Mouse (Mus musculus) retina, postnatal 1 day (tissue): Measurements from ENCODE around the gene Sde2.

ENCODE experiments used
- DNase-seq: peaks from one replicate; pipeline ENCODE4 v3.0.0-alpha.2; 2012

The Sde2 gene

DNA sequence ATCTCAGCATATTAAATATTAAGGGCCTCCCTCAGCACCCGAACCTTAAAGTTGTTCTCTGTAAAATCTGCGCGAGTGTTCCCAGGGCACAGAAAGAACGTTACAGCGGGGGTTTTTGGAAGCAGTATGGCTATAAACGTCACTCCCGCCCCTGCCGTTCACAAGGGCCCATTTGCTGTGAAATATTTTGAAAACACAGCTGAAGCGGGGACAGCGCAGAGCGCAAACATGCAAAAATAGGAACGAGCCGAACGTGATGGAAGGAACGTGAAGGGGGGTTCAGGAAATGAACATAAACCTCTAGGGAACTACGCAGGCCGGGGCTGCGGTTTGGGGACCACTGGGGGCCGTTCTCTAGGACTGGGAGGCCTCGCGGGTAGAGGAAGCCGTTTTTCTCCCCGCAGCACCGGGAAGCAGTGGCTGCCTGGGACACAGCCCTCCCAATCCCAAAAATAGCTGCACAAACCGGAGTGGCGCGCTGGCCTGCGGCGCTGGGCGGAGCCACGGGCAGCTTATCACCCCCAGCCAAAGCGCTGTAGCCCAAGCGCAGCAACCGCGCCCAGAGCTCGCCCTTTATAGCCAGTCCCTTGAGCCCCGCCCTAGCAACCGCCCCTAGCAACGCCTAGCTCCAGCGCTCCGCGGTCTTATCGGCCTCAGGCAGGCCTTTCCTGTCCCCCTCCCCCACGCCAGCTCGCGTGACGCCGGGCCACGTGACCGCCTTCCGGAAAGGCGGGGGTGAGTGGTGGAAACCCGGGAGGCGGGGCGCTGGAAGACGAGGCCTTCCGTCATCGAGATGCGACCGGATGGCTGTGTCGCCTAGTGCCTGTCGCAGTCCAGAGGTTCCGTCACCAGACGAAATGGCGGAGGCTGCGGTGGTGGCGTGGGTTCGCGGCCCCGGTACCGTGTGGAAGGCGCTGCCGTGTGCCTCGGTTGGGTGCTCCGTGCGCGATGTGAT, at the start of gene Sde2:
Gene Sde2 (plus strand): TSS at position 812 of the 955 bp plus-strand sequence.
- DNase-seq: peak; percentile 100

DNA sequence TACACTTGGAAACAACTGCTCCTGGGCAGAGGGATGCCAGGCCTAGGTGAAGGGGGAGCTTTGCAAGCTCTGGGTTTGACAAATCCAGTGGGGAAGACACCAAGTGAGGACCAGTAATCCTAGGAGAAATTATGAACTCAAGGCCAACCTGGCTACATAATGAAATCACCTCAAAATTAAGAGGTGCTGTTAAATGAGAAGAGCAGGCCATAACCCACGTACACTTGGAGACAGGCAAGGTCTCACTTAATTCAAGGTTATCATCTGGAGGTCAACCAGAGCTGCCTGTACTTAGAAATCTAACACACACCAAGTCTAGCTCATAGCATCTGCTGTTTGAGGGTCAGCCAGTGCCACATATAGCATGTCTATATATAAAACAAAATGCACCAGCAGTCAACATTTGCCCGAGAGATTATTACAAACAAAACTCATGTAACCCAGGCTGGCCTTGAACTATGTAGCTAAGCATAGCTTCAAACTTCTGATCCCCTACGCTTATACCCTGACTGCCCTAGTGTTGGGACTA, 49.4 kb upstream of the Sde2 start:
- no peak for DNase-seq

DNA sequence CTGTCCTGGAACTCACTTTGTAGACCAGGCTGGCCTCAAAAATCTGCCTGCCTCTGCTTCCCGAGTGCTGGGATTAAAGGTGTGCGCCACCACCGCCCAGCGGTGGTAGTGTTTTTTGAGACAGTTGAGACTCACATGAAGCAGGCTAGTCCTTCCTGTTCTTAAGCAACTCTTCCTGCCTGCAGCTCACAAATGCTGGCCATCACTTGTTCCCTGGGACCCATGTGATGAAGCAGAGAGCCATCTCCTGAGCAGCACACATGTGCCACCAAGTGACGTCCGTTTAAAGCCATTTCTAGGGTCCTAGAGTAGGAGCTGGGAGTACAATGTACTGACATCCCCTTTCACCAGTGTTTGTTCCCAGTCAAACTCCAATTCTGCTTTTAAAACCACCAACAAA, 47.0 kb upstream of the Sde2 start:
- no peak for DNase-seq

DNA sequence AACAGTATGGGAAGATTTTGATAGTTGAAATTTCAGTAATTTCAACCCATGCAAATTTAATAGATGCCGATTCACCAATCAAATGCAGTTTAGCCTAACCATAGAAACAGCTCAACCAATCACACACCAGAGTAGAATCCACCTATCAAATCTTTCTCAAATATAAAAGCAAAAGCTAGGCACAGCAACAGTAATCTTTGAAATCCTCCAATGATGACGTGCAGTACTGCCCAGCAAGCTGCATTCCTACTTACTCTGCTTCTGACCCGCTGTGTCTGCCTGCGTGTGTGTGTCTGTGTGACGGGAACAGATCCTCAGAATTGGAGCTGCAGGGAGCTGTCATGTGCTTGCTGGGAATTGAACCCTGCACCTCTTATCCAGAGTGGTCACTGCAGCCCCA, 42.1 kb upstream of the Sde2 start:
- no peak for DNase-seq

DNA sequence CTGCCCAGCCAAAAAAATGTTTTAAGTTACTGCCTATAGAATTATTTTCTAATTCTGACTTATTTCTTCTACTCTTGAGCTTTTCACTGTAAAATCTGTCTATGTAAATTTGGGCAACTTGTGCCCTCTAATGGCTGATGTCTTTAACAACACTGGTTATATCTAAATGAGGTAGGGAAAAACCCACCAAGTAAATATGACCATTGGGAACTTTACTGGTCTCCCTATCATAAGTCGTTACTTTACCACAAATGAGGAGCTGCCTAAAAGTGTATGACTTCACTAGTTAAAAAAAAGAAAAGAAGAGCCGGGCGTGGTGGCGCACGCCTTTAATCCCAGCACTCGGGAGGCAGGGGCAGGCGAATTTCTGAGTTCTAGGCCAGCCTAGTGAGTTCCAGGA, 40.0 kb upstream of the Sde2 start:
- peak; percentile 47 for DNase-seq

DNA sequence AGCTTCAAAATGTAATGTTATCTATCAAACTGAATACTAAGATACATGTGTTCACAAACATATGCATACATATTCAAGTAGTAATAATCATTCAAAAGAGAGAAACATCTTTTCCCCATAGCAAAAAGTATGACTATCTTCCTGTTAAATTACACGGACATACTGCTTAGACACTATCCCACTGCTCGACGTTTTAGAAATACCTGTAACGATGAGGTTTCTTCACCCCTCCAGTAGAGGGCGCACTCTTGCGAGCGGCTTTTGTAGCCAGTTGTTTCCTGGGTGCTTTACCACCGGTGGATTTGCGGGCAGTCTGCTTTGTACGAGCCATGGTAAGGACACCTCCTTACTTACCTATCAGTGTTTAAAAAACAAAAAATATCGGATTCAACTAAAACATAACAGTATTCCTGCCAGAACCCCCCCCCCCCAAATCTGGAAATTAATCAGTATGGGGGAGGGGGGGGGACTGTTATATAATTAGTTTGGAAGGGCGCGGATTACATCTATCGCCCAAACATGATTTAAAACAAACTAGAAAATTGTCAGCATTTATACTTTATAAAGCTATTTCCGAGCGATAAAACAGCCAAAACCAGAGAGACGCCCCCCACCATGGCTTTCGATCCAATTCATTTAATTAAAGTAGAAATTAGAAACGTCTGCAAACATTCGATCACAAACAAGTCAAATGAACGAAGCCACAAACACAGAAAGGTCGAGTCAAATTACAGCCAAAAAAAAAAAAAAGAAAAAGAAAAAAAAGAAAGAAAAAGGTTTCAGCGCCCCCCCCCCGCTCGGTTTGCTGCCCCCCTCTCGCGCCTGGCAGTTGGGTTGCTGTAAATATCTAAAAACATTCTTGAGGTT, 39.1 kb upstream of the Sde2 start:
- DNase-seq: no peak

DNA sequence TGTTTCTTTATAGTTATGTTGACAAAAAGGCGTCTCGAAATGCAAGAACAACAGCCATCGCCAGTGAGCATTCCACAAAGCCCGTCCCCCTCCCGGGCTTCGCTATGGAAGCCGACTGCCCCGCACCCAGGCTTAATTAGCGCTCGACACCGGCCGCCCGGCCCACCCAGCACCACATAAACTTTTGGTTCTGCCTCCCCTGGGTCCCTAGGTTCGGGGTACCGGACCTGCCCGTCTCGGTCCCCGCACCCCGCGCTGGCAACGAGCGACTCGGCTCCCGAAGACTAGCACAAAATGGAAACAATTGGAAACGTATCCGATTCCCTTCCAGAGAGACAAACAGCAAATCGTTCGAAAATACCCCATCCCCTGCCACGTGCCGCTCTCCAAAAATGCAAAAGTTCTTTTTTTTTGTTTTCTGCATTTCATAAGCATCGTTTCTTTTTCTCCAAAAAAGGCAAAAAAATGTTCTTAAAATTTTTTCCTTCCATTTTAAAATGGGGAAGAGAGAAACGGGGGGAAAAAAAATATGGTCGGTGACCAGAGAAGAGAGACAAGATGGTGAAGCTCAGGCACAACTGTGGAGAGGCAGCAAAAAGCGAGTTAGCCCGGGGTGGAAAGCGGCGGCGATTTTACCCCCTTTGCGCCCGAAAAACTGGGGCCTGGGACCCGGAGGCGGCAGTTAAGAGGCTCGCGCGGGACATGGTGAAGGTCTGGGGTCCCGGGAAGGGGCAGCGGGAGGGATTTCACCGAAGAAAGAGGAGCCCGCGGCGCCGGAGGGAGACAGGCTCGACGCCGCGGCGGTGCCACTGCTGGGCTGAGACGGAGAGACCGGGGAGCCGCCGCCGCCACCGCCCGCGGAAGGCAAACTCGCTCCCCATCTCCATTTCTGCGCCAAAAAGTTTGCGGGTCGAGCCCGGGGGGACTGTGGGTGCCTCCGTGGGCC, 38.2 kb upstream of the Sde2 start:
- DNase-seq: peak; percentile 64

DNA sequence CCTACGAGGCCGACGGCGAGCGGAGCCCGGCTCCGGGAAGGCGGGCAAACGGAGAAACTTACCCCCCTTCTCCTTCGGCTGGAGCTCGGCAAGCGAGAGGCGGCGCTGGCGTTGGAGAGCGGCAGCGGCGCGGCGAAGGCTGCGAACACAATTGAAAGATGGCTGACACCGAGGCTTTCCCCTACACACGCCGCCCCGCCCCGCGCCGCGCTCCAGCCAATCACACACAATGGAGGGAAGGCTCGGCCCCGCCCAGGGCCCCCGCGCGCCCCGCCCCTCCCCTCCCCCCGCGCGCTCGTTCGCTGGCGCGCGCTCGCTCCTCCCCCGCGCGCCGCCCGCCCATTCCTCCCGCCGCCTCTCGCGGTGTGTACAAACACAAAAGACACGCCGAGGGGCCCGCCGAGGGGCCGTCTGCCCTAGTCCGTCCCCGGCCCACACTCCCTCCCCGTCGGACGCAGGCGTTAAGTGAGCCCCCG, 37.5 kb upstream of the Sde2 start:
- DNase-seq: peak; percentile 97

DNA sequence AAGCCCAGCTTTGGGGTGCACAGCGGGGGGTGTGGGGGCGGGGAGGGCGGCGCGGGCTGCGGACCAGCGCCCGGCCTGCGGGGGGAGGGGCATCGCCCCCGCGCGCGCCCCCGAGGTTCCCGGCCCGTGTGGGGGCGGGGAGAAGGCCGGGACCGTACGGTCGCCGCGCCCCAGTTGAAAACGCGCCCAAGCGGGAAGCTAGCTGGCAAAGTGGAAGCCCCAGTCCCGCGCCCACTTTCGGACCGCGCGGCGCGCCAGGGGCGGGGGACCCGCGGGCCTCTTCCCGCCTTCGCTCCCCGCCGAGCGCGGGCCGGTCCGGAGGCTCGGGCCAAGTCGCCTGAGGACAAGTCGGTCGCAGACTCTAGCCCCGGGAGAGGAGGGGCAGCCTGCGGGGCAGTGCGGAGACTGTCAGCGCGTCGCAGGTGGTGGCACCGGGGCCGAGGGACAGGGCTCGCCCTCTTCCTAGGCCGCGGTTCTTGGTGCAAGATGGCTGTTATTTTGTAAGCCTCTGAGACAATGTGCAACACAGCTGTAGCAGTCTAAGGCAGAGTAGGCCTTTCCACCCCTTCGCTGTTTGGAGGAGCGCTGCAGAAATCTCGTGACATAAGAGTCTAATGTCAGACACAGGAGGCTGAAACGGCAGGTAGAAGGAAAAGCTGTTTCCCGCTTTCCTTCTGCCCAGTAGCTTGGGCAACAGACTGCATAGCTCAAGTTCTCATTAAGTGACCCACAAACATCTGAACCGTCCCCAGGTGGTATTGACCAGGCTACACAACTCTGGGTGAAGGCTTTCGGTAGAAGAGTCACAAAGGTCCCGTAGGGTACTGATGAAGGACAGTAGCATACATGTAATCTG, 36.8 kb upstream of the Sde2 start, which contains the start of gene H3f3a:
Gene H3f3a (minus strand): TSS at position 59 of the 856 bp plus-strand sequence.
- no peak for DNase-seq

DNA sequence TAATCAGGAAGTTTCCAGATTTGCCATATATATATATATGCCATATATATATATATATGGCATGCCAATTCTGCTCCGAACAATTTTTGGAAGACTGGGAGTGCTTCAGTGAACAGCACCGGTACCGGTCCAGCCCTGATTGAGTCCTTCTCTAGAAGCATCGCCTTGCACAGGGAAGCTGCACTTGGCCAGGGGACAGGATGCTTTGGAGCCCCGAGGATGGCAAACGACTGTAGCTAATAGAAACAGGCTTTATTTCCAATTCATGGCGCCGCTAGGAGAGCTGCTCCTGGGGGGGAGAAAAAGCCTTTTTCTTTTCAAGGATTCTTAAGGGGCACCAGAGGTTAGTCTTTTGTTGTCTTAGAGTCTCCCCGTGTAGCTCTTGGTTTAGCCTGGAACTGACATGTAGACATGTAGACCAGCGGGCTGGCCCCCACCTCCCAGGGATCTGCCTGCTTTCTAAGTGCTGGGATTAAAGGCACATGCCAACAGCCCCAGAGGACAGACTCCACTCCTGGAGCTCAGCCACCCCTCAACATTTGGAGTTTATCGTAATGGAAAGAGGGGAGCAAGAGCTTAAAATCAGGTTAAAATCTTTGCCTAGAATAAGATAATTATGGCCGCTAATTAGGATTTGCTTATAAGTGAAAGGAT, 35.4 kb upstream of the Sde2 start:
- peak; percentile 40 for DNase-seq

DNA sequence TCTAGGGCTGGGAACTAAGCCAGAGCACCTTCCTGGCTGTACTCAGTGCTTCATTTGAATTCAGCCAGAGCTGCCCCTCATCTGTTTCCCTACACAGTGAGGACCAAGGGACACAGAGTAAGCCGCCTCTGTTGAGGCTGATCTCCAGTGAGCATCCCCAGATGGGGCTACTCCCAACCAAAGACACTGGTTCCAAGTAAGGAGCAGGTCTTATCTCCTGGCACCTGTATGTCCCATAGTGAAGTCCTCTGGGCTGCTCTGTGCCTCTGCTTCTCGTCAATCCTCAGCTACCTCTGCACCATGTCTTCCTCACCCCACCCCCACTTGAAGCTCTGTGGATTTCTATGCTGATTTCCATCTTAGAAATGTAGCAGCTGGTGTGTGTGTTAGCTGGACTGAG, 32.9 kb upstream of the Sde2 start:
- DNase-seq: no peak

DNA sequence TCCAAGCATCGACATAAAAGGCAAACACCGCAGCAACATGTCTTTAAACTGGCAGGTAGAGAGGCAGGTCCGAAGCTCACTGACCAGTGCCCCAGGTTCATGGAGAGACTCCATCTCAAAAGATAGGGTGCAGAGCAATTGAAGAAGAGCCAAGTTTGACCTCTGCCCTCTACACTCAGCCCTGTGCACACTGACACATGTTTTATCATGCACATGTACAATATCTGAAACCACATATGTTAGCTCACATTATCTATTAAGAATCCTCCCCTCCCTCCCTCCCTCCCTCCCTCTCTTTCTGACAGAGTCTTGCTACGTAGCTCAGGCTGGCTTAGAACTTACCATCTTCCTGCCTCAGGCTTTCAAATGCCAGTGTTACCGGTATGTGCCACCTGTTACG, 29.8 kb upstream of the Sde2 start:
- DNase-seq: no peak

DNA sequence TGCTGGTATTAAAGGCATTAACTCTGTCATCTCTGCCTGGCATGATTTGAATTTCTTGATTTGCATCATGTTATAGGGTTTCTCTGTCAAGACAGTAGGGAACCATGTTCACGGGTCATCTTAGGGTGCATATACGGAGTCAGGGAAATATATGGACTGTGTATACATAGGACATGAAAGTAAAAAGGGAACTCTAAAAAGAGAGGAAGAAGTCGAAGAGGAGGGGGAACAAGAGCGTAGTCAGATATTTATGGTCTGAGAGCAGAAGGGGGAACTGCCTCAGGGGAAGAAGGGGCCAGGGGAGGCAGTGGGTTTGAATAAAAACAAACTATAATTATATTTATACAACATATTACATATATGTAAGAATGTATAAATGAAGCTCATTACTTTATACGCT, 28.7 kb upstream of the Sde2 start:
- no peak for DNase-seq

DNA sequence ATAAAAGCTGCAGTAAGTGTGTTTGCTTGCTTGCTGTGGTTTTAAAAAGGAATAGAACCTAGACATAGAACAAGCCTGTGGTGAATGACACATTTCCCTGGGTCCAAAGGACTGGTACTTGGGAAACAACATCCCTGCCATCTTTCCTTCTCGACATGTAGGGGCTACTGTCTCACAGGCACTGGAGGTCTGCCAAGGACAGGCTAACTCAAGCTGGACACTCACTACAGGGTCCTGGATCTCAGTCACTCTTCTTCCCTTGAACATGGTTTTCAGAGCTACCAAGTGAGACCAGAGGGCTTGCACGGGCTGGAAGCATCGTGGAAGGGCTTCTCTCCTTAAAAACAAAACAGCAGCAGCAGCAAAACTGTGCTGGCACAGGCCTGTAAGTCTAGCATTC, 27.2 kb upstream of the Sde2 start:
- DNase-seq: no peak

DNA sequence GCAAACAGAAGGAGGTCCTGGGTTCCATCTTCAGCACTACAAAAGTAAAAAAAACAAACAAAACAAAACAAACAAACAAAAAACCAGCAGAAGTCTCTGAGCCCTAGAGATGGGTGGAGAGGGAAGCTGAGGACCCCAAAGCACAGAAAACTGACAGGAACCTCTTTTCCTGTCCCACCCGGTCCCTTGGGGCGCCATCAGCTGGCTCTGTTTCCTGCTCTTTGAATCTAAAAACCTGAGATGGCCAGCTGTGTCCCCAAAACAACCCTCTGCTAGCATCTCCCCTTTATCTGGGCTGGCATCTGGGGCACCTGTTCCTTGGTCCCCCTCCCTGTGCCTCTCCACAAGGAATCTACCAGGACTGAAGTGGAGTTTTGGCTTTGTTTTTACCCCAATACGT, 26.2 kb upstream of the Sde2 start:
- no peak for DNase-seq

DNA sequence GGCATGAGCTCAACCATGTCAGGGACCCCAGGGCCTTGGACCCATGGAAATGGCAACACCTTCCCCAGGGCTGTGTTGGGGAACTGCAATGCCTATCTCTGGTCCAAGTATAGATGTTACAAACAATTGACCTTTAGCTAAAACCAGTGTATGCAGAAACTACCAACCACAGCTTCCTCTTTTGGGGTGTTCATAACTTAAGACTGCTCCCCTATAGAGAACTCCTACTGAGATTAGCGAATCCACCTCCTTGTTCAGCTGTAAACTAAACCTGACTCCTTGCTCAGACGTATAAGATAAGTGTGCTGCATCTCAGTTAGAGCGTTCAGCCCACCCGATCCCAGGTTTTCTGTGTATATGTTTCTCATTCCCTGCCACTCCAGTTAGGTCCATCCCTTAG, 24.3 kb upstream of the Sde2 start:
- no peak for DNase-seq

DNA sequence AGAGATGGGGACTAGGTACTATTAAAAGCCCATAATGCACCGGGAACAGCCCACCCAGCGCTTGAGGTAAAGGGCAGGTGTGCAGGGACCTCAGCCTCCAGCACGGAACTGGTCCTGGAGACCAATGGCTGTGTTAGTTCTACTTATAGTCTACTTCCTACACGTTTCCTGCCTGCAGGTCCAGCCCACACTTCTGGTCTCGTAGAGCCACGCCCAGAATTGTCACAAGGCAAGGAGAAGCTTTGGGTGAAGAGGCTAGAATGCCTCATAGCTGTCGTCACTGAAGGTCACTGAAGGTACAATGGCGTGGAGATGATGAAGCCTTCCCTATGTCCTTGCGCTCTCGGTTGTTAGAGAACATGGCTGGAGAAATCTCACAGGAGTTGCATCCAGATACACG, 21.2 kb upstream of the Sde2 start:
- no peak for DNase-seq

DNA sequence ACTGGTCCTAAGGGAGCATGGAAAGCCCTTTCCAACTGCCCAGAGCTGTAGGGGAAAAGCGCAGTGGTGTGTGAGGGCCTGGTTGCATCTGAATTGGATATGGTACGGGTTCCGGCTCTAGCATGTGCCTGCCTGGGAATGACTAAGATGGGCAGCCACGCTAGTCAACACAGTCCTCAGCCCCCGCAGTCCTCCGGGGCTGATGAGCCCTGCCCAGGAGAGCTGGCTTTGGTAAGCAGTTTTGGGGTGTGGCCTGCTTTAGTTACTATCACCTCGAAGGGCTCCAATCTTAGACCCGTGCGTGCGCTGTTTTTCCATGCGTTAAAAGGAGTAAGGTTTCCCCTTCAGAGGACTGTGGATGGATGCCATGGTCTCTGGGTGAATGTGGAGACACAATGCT, 20.8 kb upstream of the Sde2 start:
- no peak for DNase-seq

DNA sequence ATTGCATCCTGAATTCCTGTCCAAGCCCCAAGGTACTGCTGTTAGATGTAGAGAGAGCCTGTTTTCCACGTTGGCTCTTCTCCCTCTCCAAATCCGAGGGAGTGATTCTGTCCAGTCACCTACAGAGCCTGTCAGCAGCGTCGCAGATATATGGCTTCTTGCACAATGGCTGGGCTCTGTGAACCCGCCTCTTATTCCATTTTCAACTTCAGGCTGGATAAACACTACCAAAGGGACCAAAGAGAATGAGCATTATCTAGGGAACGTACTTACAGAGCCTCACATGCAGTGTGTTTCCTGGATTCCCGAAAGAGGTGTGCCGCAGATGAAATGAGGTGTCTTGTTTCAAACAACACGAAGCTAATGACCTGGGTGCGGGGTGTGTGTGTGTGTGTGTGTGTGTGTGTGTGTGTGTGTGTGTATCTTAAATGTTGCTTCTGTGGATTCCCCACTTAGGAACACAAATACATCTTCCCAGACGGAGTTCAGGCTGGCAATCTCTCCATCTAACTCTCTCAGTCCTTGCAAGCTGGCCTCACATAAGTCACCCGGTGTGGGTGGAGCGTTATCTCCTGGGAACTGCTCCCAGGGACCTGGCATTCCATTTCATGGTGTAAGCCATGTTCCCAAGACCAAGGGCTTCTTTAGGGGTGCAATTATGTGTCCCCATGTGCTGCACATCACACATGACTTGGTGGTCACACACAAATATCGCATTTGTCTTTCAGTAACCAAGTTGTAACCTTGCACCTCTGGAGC, 20.2 kb upstream of the Sde2 start:
- DNase-seq: no peak
